Mouse (Mus musculus) forebrain, embryonic 15.5 days (tissue): ENCODE measurements at regions not wholly inside any gene's neighbourhood (a gene's known extent, or its start where the extent isn't known, plus 50 kb on each side); places are given as distances from the start of the nearest gene placed in this dataset.

Experiments used
- ATAC-seq: fragments of 200-750 bp; cut with Nextera tagmentation; replicated peaks from 2 replicates; pipeline ENCODE4 v1.8.0; 2017; ENCODE audit warnings: mild to moderate bottlenecking, moderate TSS enrichment, moderate library complexity
- H3K27ac ChIP-seq: fragments of 300-500 bp; sonication (generic); replicated peaks from 2 replicates; pipeline ENCODE4 v1.5.1; 2015; ENCODE audit warnings: mild to moderate bottlenecking, inconsistent platforms
- H3K27me3 ChIP-seq: fragments of 300-500 bp; sonication (generic); 2 replicates; pipeline ENCODE4 v1.6.1; 2015; ENCODE audit warnings: inconsistent platforms
- H3K36me3 ChIP-seq: fragments of 300-500 bp; sonication (generic); 2 replicates; pipeline ENCODE4 v1.6.1; 2015; ENCODE audit warnings: mild to moderate bottlenecking, inconsistent platforms
- H3K4me1 ChIP-seq: fragments of 300-500 bp; sonication (generic); 2 replicates; pipeline ENCODE4 v1.6.1; 2015; ENCODE audit warnings: inconsistent platforms
- H3K4me2 ChIP-seq: fragments of 300-500 bp; sonication (generic); replicated peaks from 2 replicates; pipeline ENCODE4 v1.6.1; 2015; ENCODE audit warnings: mild to moderate bottlenecking, inconsistent platforms
- H3K4me3 ChIP-seq: fragments of 300-500 bp; sonication (generic); 2 replicates; pipeline ENCODE4 v1.5.1; 2015; ENCODE audit warnings: mild to moderate bottlenecking, inconsistent platforms
- H3K9ac ChIP-seq: fragments of 300-500 bp; sonication (generic); replicated peaks from 2 replicates; pipeline ENCODE4 v1.6.1; 2015; ENCODE audit warnings: mild to moderate bottlenecking, inconsistent platforms
- H3K9me3 ChIP-seq: fragments of 300-500 bp; sonication (generic); 2 replicates; pipeline ENCODE4 v1.6.1; 2016; ENCODE audit warnings: inconsistent platforms
- WGBS: fragments of 180-500 bp; shearing (Covaris S2); methylation state at CpG from one replicate; pipeline ENCODE4 v1.1.7; 2015; ENCODE audit warnings: mixed read lengths; 5-methylcytosine and 5-hydroxymethylcytosine counted together

DNA sequence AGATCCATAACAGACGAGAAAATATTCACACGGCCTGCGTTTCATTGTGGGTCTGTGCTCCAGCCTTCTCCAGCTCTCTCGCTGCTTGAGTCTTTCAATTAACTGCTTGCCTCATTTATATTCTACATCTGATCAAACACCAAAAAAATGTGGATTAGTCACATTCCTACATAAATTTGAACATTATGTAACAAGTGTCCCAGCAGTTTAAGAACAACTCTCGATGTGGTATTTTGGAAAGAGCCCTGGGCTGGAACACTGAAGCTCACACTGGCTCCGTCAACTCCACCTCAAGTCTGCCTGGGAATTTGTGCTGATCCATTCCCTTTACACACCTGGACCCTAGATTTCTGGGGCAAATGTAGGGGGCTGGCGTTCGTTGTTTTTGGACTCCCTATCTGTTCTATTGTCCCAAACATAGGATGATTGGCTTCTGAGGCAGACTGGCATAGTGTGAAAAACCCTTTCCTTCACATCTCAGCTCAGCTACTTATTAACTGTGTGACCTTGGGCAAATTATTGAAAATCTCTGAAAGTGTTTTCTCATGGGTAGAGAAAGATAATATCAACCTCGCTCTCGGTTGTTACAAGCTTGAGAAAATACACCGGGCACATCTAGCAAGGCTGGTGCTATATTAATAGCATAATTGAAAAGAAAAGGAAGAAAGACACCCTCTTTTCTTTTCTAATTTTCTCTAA lies 161.0 kb upstream of the Rfx3 start:
- no peak for ATAC-seq
- Histone ChIP-seq H3K4me2 (no peak overlapping the region), H3K9ac (no peak overlapping the region), H3K9me3 (no peaks in the 10 kb centered on the region), H3K27ac (no peak overlapping the region), H3K36me3 (no peaks in the 10 kb centered on the region), H3K4me1 (no peaks in the 10 kb centered on the region), H3K27me3 (no peaks in the 10 kb centered on the region), H3K4me3 (no peak overlapping the region)
- WGBS = 71% methylated on average over 11 of the region's 11 CpGs

GRCm38 (mm10) chr19:28167451-28168165 lies 156.6 kb upstream of the Rfx3 start:
- Histone ChIP-seq H3K4me3 (no peak overlapping the region), H3K27me3 (no peaks in the 10 kb centered on the region), H3K9ac (no peak overlapping the region), H3K9me3 (no peaks in the 10 kb centered on the region), H3K4me2 (no peak overlapping the region), H3K36me3 (no peaks in the 10 kb centered on the region), H3K4me1 (peaks cover 6% of the 10 kb centered on the region; the same call in 1 of the 2 replicates), H3K27ac (no peak overlapping the region)
- ATAC-seq = no peak
- WGBS = 90% methylated on average over 12 of the region's 12 CpGs

GRCm38 (mm10) chr19:28166626-28167025 lies 155.7 kb upstream of the Rfx3 start:
- H3K27ac ChIP-seq = no peak overlapping the region
- no peaks in the 10 kb centered on the region for H3K36me3 ChIP-seq
- ATAC-seq = no peak
- 86% methylated on average over 7 of the region's 7 CpGs for WGBS
- no peak overlapping the region for H3K4me3 ChIP-seq
- no peak overlapping the region for H3K9ac ChIP-seq
- H3K4me1 ChIP-seq = peaks cover 6% of the 10 kb centered on the region; the same call in 1 of the 2 replicates
- no peak overlapping the region for H3K4me2 ChIP-seq
- no peaks in the 10 kb centered on the region for H3K27me3 ChIP-seq
- no peaks in the 10 kb centered on the region for H3K9me3 ChIP-seq

GRCm38 (mm10) chr19:28165901-28166361 lies 155.0 kb upstream of the Rfx3 start:
- WGBS = 41% methylated on average over 15 of the region's 15 CpGs
- ATAC-seq = peak; percentile 92

GRCm38 (mm10) chr19:28163195-28163594 lies 152.2 kb upstream of the Rfx3 start:
- Histone ChIP-seq H3K27me3 (no peaks in the 10 kb centered on the region), H3K27ac (no peak overlapping the region), H3K4me3 (no peak overlapping the region), H3K4me2 (no peak overlapping the region), H3K36me3 (no peaks in the 10 kb centered on the region), H3K4me1 (peaks cover 6% of the 10 kb centered on the region; the same call in 1 of the 2 replicates), H3K9ac (no peak overlapping the region), H3K9me3 (no peaks in the 10 kb centered on the region)
- 86% methylated on average over 6 of the region's 6 CpGs for WGBS
- no peak for ATAC-seq

More at GRCm38 (mm10) chr19:28165901-28166361, 155.0 kb upstream of the Rfx3 start:
- Histone ChIP-seq H3K4me3 (0 out of 2 replicates have a peak overlapping the region, but pooled peaks have one; percentile 10), H3K9me3 (no peaks in the 10 kb centered on the region), H3K4me1 (peaks cover 6% of the 10 kb centered on the region; the same call in 1 of the 2 replicates), H3K9ac (no peak overlapping the region), H3K27ac (no peak overlapping the region), H3K27me3 (no peaks in the 10 kb centered on the region), H3K4me2 (peak overlapping the region; percentile 10; the same call in 1 of the 2 replicates), H3K36me3 (no peaks in the 10 kb centered on the region)

- ATAC-seq = no peak
- no peaks in the 10 kb centered on the region for H3K4me1 ChIP-seq
- H3K9me3 ChIP-seq = no peaks in the 10 kb centered on the region
- no peak overlapping the region for H3K4me2 ChIP-seq
- no peak overlapping the region for H3K4me3 ChIP-seq
- no peaks in the 10 kb centered on the region for H3K36me3 ChIP-seq
- 82% methylated on average over 4 of the region's 4 CpGs for WGBS
- H3K9ac ChIP-seq = no peak overlapping the region
- no peaks in the 10 kb centered on the region for H3K27me3 ChIP-seq
- H3K27ac ChIP-seq = no peak overlapping the region
Measured at GRCm38 (mm10) chr19:28160582-28160981, 149.6 kb upstream of the Rfx3 start.

GRCm38 (mm10) chr19:28157196-28157595 lies 146.2 kb upstream of the Rfx3 start:
- Histone ChIP-seq H3K4me1 (no peaks in the 10 kb centered on the region), H3K9ac (no peak overlapping the region), H3K4me3 (no peak overlapping the region), H3K27me3 (no peaks in the 10 kb centered on the region), H3K4me2 (no peak overlapping the region), H3K36me3 (no peaks in the 10 kb centered on the region), H3K9me3 (no peaks in the 10 kb centered on the region), H3K27ac (no peak overlapping the region)
- no peak for ATAC-seq
- 68% methylated on average over 3 of the region's 3 CpGs for WGBS

- Histone ChIP-seq H3K4me2 (no peak overlapping the region), H3K27ac (no peak overlapping the region), H3K27me3 (no peaks in the 10 kb centered on the region), H3K4me1 (no peaks in the 10 kb centered on the region), H3K9me3 (no peaks in the 10 kb centered on the region), H3K9ac (no peak overlapping the region), H3K4me3 (no peak overlapping the region), H3K36me3 (no peaks in the 10 kb centered on the region)
- WGBS = 87% methylated on average over 10 of the region's 10 CpGs
- ATAC-seq = no peak
Measured at GRCm38 (mm10) chr19:28137581-28137980, 126.6 kb upstream of the Rfx3 start.

DNA sequence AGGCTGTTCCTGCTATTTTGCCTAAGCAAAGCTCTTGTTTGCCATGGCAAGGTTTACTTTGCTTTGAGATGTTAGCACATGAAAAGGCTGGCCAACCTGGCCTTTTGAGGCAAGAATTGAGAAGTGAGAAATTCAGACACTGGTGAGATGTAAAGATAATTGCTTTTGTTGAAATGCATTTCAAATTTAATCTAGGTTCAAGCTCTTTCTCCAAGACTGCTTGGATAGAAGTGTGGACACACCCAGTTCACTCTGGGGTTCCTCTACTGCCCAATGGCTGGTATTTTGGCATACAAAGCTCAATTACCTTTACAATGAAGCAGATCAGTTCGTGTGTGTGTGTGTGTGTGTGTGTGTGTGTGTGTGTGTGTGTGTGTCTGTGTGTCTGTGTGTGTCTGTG lies 123.8 kb upstream of the Rfx3 start:
- ATAC-seq = no peak
- H3K36me3 ChIP-seq = no peaks in the 10 kb centered on the region

GRCm38 (mm10) chr19:28111263-28112180 lies 100.6 kb upstream of the Rfx3 start:
- H3K4me3 ChIP-seq = no peak overlapping the region
- 83% methylated on average over 10 of the region's 10 CpGs for WGBS
- H3K9me3 ChIP-seq = no peaks in the 10 kb centered on the region
- H3K36me3 ChIP-seq = no peaks in the 10 kb centered on the region
- no peak overlapping the region for H3K4me2 ChIP-seq
- ATAC-seq = no peak
- H3K27ac ChIP-seq = no peak overlapping the region
- H3K4me1 ChIP-seq = no peaks in the 10 kb centered on the region
- H3K9ac ChIP-seq = no peak overlapping the region
- H3K27me3 ChIP-seq = no peaks in the 10 kb centered on the region

More for the DNA sequence above, 123.8 kb upstream of the Rfx3 start:
- H3K9me3 ChIP-seq = no peaks in the 10 kb centered on the region
- no peak overlapping the region for H3K4me2 ChIP-seq
- WGBS = 0% methylated on average over 1 of the region's 1 CpGs
- H3K27me3 ChIP-seq = no peaks in the 10 kb centered on the region
- H3K4me3 ChIP-seq = no peak overlapping the region
- no peak overlapping the region for H3K27ac ChIP-seq
- no peak overlapping the region for H3K9ac ChIP-seq
- H3K4me1 ChIP-seq = no peaks in the 10 kb centered on the region

DNA sequence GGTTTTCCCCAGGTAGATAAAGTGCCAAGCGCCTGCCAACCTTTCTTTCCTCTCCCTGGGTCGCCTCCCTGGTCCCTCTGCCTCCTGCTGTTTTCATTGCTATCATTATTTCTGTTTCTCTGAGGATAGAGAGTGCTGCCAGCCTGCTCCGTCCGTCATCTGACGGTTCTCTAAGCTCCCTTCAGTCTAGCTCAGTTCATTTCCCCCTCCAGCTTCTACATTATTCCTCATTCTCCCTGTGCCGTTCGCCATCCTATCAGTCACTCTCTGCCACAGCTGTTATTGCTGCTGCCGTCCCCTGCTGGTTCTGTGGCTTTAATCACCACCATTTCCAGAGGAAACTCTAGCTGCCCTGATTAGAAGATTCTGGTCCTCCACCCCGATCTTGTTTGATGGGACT lies 84.7 kb upstream of the Rfx3 start:
- no peak overlapping the region for H3K4me2 ChIP-seq
- H3K27ac ChIP-seq = 0 out of 2 replicates have a peak overlapping the region, but pooled peaks have one; percentile 4
- no peaks in the 10 kb centered on the region for H3K9me3 ChIP-seq
- no peak overlapping the region for H3K9ac ChIP-seq
- 33% methylated on average over 9 of the region's 9 CpGs for WGBS
- H3K27me3 ChIP-seq = no peaks in the 10 kb centered on the region
- H3K4me1 ChIP-seq = no peaks in the 10 kb centered on the region
- no peak for ATAC-seq
- H3K36me3 ChIP-seq = no peaks in the 10 kb centered on the region
- H3K4me3 ChIP-seq = no peak overlapping the region

DNA sequence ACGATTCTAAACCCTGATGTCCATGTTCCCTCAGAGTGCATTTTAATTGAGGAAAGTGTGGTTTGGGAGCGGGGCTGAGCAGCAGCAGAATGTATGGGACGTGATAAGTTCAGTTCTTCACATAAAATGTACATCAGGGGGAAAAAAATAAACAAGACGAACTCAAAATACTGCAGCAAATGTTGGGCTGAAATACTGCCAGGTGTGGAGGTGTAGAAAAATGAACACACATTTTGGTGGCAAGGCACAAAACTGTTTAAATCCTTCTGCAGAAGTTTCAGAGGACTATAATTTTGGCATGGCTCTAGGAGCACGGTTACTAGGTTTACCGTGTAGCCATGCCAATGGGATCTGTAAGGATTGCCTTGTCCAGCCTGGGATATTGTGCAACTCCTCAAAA lies 81.3 kb upstream of the Rfx3 start:
- 87% methylated on average over 6 of the region's 6 CpGs for WGBS
- H3K9me3 ChIP-seq = no peaks in the 10 kb centered on the region
- no peaks in the 10 kb centered on the region for H3K36me3 ChIP-seq
- H3K4me1 ChIP-seq = peaks cover 26% of the 10 kb centered on the region
- no peak for ATAC-seq
- no peak overlapping the region for H3K9ac ChIP-seq
- no peak overlapping the region for H3K27ac ChIP-seq
- H3K4me2 ChIP-seq = no peak overlapping the region
- no peaks in the 10 kb centered on the region for H3K27me3 ChIP-seq
- H3K4me3 ChIP-seq = no peak overlapping the region
